Mouse (Mus musculus) MEL (cell line): Measurements from ENCODE around the gene Tmc8. TPM values are rescaled to one million over a fixed set of nuclear protein-coding genes. Genes with fewer than 3 reads are reported as not detected.

Experiments used
- DNase-seq: peaks from one replicate; pipeline ENCODE4 v3.0.0; 2011; ENCODE audit warnings: low read depth, low spot score
- H3K27ac ChIP-seq: 2 replicates; pipeline ENCODE4 v1.5.1; 2012; ENCODE audit warnings: low read depth, mild to moderate bottlenecking, control low read depth, low read length, moderate library complexity; ENCODE audit not compliant: control insufficient read depth
- H3K27me3 ChIP-seq, 2 experiments: fragments of 150-350 bp in 1 of 2; sonication (generic) in 1 of 2; 2 replicates each; pipeline ENCODE4 v1.6.1; 2012; ENCODE audit warnings: low read length in 2 of 2, mild to moderate bottlenecking in 2 of 2, improper control_type of control experiment in 1 of 2, moderate library complexity in 1 of 2; ENCODE audit not compliant: insufficient read depth in 2 of 2, control insufficient read depth in 1 of 2
- H3K36me3 ChIP-seq, 2 experiments: 2 replicates each; pipeline ENCODE4 v1.6.1; 2012 to 2014; ENCODE audit warnings: low read length in 2 of 2, improper control_type of control experiment in 1 of 2, inconsistent platforms in 1 of 2, mild to moderate bottlenecking in 1 of 2; ENCODE audit not compliant: insufficient read depth in 2 of 2, control insufficient read depth in 1 of 2
- H3K4me1 ChIP-seq, 2 experiments: fragments of 150-350 bp in 1 of 2; sonication (generic) in 1 of 2; 2 replicates each; pipeline ENCODE4 v1.6.1; 2012; ENCODE audit warnings: low read length in 2 of 2, improper control_type of control experiment in 1 of 2, mild to moderate bottlenecking in 1 of 2; ENCODE audit not compliant: insufficient read depth in 2 of 2, control insufficient read depth in 1 of 2
- H3K4me3 ChIP-seq, 2 experiments: fragments of 150-350 bp in 1 of 2; sonication (generic) in 1 of 2; 2 replicates each; pipeline ENCODE4 v1.5.1; 2012; ENCODE audit warnings: low read depth in 2 of 2, low read length in 2 of 2, mild to moderate bottlenecking in 2 of 2, moderate library complexity in 2 of 2, control low read depth in 1 of 2, improper control_type of control experiment in 1 of 2; ENCODE audit not compliant: control insufficient read depth in 1 of 2, insufficient read depth in 1 of 2
- H3K79me2 ChIP-seq: 2 replicates; pipeline ENCODE4 v1.6.1; 2012; ENCODE audit warnings: mild to moderate bottlenecking, low read length, moderate library complexity; ENCODE audit not compliant: control insufficient read depth, poor library complexity, insufficient read depth
- H3K9ac ChIP-seq: 2 replicates; pipeline ENCODE4 v1.6.1; 2012; ENCODE audit warnings: low read depth, mild to moderate bottlenecking, control low read depth, low read length, moderate library complexity; ENCODE audit not compliant: control insufficient read depth, poor library complexity, severe bottlenecking
- H3K9me3 ChIP-seq: fragments of 150-350 bp; sonication (generic); replicated peaks from 2 replicates; pipeline ENCODE4 v1.6.1; 2012; ENCODE audit warnings: mild to moderate bottlenecking, low read length, improper control_type of control experiment, moderate library complexity; ENCODE audit not compliant: insufficient read depth
- BHLHE40 ChIP-seq: IDR thresholded peaks from 2 replicates; pipeline ENCODE4 v1.6.1; 2012; ENCODE audit warnings: low read depth, mild to moderate bottlenecking, inconsistent platforms, low read length, improper control_type of control experiment, borderline replicate concordance
- CHD1 ChIP-seq: IDR thresholded peaks from 2 replicates; pipeline ENCODE4 v1.6.1; 2012; ENCODE audit warnings: low read depth, mild to moderate bottlenecking, inconsistent platforms, low read length, improper control_type of control experiment
- CTCF ChIP-seq, 3 experiments: IDR thresholded peaks in 2 of 3; conservative IDR thresholded peaks in 1 of 3; 2 replicates each; pipeline ENCODE4 v1.5.1; 2011 to 2012; ENCODE audit warnings: low read length in 3 of 3, low read depth in 2 of 3, mild to moderate bottlenecking in 2 of 3, improper control_type of control experiment in 1 of 3, inconsistent platforms in 1 of 3, mixed read lengths in 1 of 3, moderate library complexity in 1 of 3; ENCODE audit not compliant: control insufficient read depth in 1 of 3, insufficient read depth in 1 of 3, poor library complexity in 1 of 3, severe bottlenecking in 1 of 3
- E2F4 ChIP-seq: IDR thresholded peaks from 2 replicates; pipeline ENCODE4 v1.6.1; 2011; ENCODE audit warnings: low read depth, low read length, improper control_type of control experiment, borderline replicate concordance
- ELF1 ChIP-seq: IDR thresholded peaks from 2 replicates; pipeline ENCODE4 v1.6.1; 2014; ENCODE audit warnings: low read depth, mild to moderate bottlenecking, inconsistent platforms, low read length, improper control_type of control experiment, moderate library complexity
- EP300 ChIP-seq, 2 experiments: IDR thresholded peaks; 2 replicates each; pipeline ENCODE4 v1.6.1; 2011; ENCODE audit warnings: improper control_type of control experiment in 2 of 2, low read length in 2 of 2, low read depth in 1 of 2, mild to moderate bottlenecking in 1 of 2
- ETS1 ChIP-seq: IDR thresholded peaks from 2 replicates; pipeline ENCODE4 v1.6.1; 2012; ENCODE audit warnings: low read depth, mild to moderate bottlenecking, inconsistent platforms, low read length, improper control_type of control experiment, moderate library complexity
- HCFC1 ChIP-seq: IDR thresholded peaks from 2 replicates; pipeline ENCODE4 v1.6.1; 2012; ENCODE audit warnings: low read depth, mild to moderate bottlenecking, inconsistent platforms, low read length, improper control_type of control experiment, moderate library complexity
- JUND ChIP-seq: IDR thresholded peaks from 2 replicates; pipeline ENCODE4 v1.6.1; 2011; ENCODE audit warnings: low read depth, mild to moderate bottlenecking, improper control_type of control experiment, low read length
- MAX ChIP-seq: IDR thresholded peaks from 2 replicates; pipeline ENCODE4 v1.6.1; 2011; ENCODE audit warnings: low read length, improper control_type of control experiment
- MAZ ChIP-seq: IDR thresholded peaks from 2 replicates; pipeline ENCODE4 v1.6.1; 2012; ENCODE audit warnings: low read depth, mild to moderate bottlenecking, inconsistent platforms, low read length, improper control_type of control experiment
- MXI1 ChIP-seq: IDR thresholded peaks from 2 replicates; pipeline ENCODE4 v1.6.1; 2011; ENCODE audit warnings: mild to moderate bottlenecking, low read depth, low read length, improper control_type of control experiment
- POLR2A ChIP-seq, 2 experiments: IDR thresholded peaks; 2 replicates each; pipeline ENCODE4 v1.6.1; 2011 to 2012; ENCODE audit warnings: low read length in 2 of 2, mild to moderate bottlenecking in 2 of 2, control low read depth in 1 of 2, improper control_type of control experiment in 1 of 2, low read depth in 1 of 2, moderate library complexity in 1 of 2; ENCODE audit not compliant: control insufficient read depth in 1 of 2, insufficient read depth in 1 of 2, poor library complexity in 1 of 2
- POLR2AphosphoS2 ChIP-seq: IDR thresholded peaks from 2 replicates; pipeline ENCODE4 v1.6.1; 2011; ENCODE audit warnings: low read length, improper control_type of control experiment
- POLR2AphosphoS5 ChIP-seq: IDR thresholded peaks from 2 replicates; pipeline ENCODE4 v1.6.1; 2012; ENCODE audit warnings: low read depth, borderline replicate concordance, mild to moderate bottlenecking, inconsistent platforms, low read length, moderate library complexity, mixed read lengths
- TBP ChIP-seq: IDR thresholded peaks from 2 replicates; pipeline ENCODE4 v1.8.0; 2011; ENCODE audit warnings: low read depth, low read length, improper control_type of control experiment
- UBTF ChIP-seq: IDR thresholded peaks from 2 replicates; pipeline ENCODE4 v1.6.1; 2012; ENCODE audit warnings: low read depth, mild to moderate bottlenecking, inconsistent platforms, low read length, improper control_type of control experiment, moderate library complexity, borderline replicate concordance; ENCODE audit not compliant: insufficient read depth
- USF1 ChIP-seq: IDR thresholded peaks from 2 replicates; pipeline ENCODE4 v1.6.1; 2014; ENCODE audit warnings: low read depth, mild to moderate bottlenecking, inconsistent platforms, low read length, improper control_type of control experiment, moderate library complexity
- ZMIZ1 ChIP-seq: IDR thresholded peaks from 2 replicates; pipeline ENCODE4 v1.6.1; 2012; ENCODE audit warnings: low read depth, mild to moderate bottlenecking, inconsistent platforms, low read length, improper control_type of control experiment, moderate library complexity
- ZNF384 ChIP-seq: IDR thresholded peaks from 2 replicates; pipeline ENCODE4 v1.6.1; 2012; ENCODE audit warnings: low read depth, mild to moderate bottlenecking, inconsistent platforms, low read length, improper control_type of control experiment
- polyA plus RNA-seq, 2 experiments: library from polyadenylated mRNA; stranded (reverse) in 1 of 2; unstranded in 1 of 2; fragments of >175 nt in 1 of 2; fragments of >200 nt in 1 of 2; gene quantifications; 2 replicates each; pipeline versions ENCODE4 v1.2.1 to v1.2.4; 2012; ENCODE audit warnings: low replicate concordance in 2 of 2, low read depth in 1 of 2; ENCODE audit not compliant: insufficient read length in 2 of 2, insufficient read depth in 1 of 2, missing spikeins in 1 of 2
- total RNA-seq: library from RNA; depleted of rRNA; stranded (reverse); fragments of 300-350 nt; gene quantifications from 2 replicates; pipeline ENCODE4 v1.2.3, GENCODE M21; 2012

Gene Tmc8
- total and polyA plus RNA-seq, 3 experiments = 15.4 to 23.5 TPM; not detected in 1

DNA sequence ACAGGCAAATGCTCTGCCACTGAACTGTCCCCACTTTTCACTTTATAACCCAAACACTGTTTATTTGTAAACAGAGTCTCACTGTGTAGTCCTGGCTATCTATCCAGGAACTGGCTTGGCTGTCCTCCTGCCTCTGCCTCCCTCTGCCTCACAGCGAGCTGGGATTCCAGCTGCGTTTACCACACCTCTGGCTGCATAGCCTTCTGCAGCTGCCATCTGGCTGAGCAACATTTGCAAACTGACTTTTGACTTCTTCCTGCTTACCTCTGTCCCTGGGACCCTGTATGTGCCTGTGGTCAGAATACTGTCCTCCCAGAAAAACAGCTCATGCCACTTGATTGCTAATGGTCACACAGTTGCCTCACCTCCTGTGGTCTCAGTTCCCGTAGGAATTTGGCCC, 45.5 kb downstream of the Tmc8 start:
- H3K9me3 ChIP-seq = no peaks in the 10 kb centered on the region
- no peaks in the 10 kb centered on the region for H3K27me3 ChIP-seq
- H3K4me3 ChIP-seq = peak overlapping the region in 1 of 2 experiments; percentile 27; a peak in 2 of 4 replicates
- H3K4me1 ChIP-seq = peaks cover 23 to 67% of the 10 kb centered on the region in 2 experiments
- DNase-seq = no peak
- H3K27ac ChIP-seq = no peak overlapping the region
- TF ChIP-seq BHLHE40 (no peak), HCFC1 (no peak), EP300 (IDR thresholded peaks at IDR 0.05; ENCODE audit: low read depth in 1 of 2, low read length in 2 of 2) (no peak), POLR2AphosphoS5 (no peak), UBTF (no peak), MAZ (no peak), TBP (no peak), ZMIZ1 (no peak), POLR2AphosphoS2 (no peak), ELF1 (no peak), ETS1 (no peak), USF1 (no peak), CHD1 (no peak), JUND (no peak), POLR2A (IDR thresholded peaks at IDR 0.05; ENCODE audit: control insufficient read depth in 1 of 2, insufficient read depth in 1 of 2, low read depth in 1 of 2, low read length in 2 of 2, poor library complexity in 1 of 2) (no peak)
- TF ChIP-seq, all 39 proteins: peak for 0
- Histone ChIP-seq H3K79me2 (peaks cover 24% of the 10 kb centered on the region), H3K36me3 (peaks cover 0 to 46% of the 10 kb centered on the region in 2 experiments; a peak in 2 of 4 replicates), H3K9ac (peak overlapping the region; percentile 38)

DNA sequence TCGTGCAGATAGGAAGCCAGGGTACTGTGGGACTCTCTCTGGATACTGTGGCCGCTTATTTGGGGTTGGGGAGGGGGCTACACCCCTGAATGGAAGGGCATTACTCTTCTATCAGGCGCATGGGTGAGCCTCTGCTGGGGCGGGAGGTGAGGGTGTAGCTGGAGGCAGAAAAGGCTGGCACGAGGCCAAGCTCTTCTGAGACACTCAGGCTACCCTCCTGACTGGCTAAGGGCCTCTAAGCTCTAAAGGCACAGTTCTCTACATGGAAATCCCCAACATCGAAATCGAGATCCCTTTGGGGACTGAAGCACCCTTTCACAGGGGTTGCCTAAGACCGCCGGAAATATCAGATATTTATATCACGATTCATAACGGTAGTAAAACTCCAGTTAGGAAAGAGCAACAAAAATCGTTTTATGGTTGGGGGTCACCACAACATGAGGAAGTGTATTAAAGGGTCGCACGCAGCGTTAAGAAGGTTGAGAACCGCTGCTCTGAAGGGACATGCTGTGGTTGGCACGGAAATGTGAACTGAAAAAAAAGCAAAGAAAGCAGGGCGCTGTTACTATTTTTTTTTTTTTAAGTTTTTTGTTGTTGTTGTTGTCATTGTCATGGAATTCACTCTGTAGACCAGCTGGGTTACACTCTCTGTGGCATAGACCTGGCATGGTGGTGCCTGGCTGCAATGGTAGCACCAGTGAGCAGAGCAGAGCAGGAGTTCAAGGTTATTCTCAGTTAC, 46.4 kb downstream of the Tmc8 start:
- Histone ChIP-seq H3K27ac (peak overlapping the region; percentile 44), H3K79me2 (peaks cover 19% of the 10 kb centered on the region), H3K4me3 (peak overlapping the region; percentile 24 to 27), H3K4me1 (peaks cover 23 to 71% of the 10 kb centered on the region in 2 experiments), H3K36me3 (peaks cover 0 to 45% of the 10 kb centered on the region in 2 experiments; a peak in 2 of 4 replicates), H3K9me3 (no peaks in the 10 kb centered on the region), H3K9ac (peak overlapping the region; percentile 38), H3K27me3 (no peaks in the 10 kb centered on the region)
- TF ChIP-seq MXI1 = peak; percentile 35
- TF ChIP-seq CTCF (IDR thresholded peaks at IDR 0.05 in 2 of 3, conservative IDR thresholded peaks at IDR 0.05 in 1 of 3; ENCODE audit: control insufficient read depth in 1 of 3, insufficient read depth in 1 of 3, low read depth in 2 of 3, low read length in 3 of 3, poor library complexity in 1 of 3, severe bottlenecking in 1 of 3) = no peak
- peak; percentile 45; the same call in 1 of the 2 replicates for TF ChIP-seq E2F4
- TF ChIP-seq ZNF384 = peak; percentile 66
- TF ChIP-seq MAX = peak; percentile 9
- peak; percentile 88 for DNase-seq
